Mouse (Mus musculus) liver, postnatal 0 days (tissue): ENCODE measurements at regions not wholly inside any gene's neighbourhood (a gene's known extent, or its start where the extent isn't known, plus 50 kb on each side); places are given as distances from the start of the nearest gene placed in this dataset.

ENCODE experiments used
- ATAC-seq: fragments of 200-750 bp; cut with Nextera tagmentation; 2 replicates; pipeline ENCODE4 v1.8.0; 2017; ENCODE audit warnings: mild to moderate bottlenecking, moderate library complexity
- DNase-seq: peaks from one replicate; pipeline ENCODE4 v3.0.0-alpha.2; 2016
- H3K27ac ChIP-seq: fragments of 300-500 bp; sonication (generic); 2 replicates; pipeline ENCODE4 v1.5.1; 2014; ENCODE audit warnings: antibody characterized with exemption, moderate library complexity, mild to moderate bottlenecking, low read depth
- H3K27me3 ChIP-seq: fragments of 300-500 bp; sonication (generic); 2 replicates; pipeline ENCODE4 v1.6.1; 2014; ENCODE audit warnings: low read length, control low read depth, mixed read lengths; ENCODE audit not compliant: insufficient read depth
- H3K36me3 ChIP-seq: fragments of 300-500 bp; sonication (generic); replicated peaks from 2 replicates; pipeline ENCODE4 v1.6.1; 2014; ENCODE audit warnings: mild to moderate bottlenecking, control low read depth, low read length, moderate library complexity, mixed read lengths; ENCODE audit not compliant: insufficient read depth
- H3K4me1 ChIP-seq: fragments of 300-500 bp; sonication (generic); 2 replicates; pipeline ENCODE4 v1.6.1; 2014; ENCODE audit warnings: antibody characterized with exemption, mild to moderate bottlenecking, control low read depth; ENCODE audit not compliant: insufficient read depth
- H3K4me2 ChIP-seq: fragments of 300-500 bp; sonication (generic); 2 replicates; pipeline ENCODE4 v1.6.1; 2014; ENCODE audit warnings: low read depth, mild to moderate bottlenecking, low read length, moderate library complexity, mixed read lengths
- H3K4me3 ChIP-seq: fragments of 300-500 bp; sonication (generic); 2 replicates; pipeline ENCODE4 v1.5.1; 2014; ENCODE audit warnings: low read depth, low read length
- H3K9ac ChIP-seq: fragments of 300-500 bp; sonication (generic); replicated peaks from 2 replicates; pipeline ENCODE4 v1.6.1; 2014; ENCODE audit warnings: mild to moderate bottlenecking, moderate library complexity
- H3K9me3 ChIP-seq: fragments of 300-500 bp; sonication (generic); 2 replicates; pipeline ENCODE4 v1.6.1; 2016; ENCODE audit warnings: mild to moderate bottlenecking, control low read depth, low read length, mixed read lengths
- CTCF ChIP-seq: sonication (generic); IDR thresholded peaks from 2 replicates; pipeline ENCODE4 v1.5.1; 2016; ENCODE audit warnings: antibody characterized with exemption, low read depth
- EP300 ChIP-seq: IDR thresholded peaks from 2 replicates; pipeline ENCODE4 v1.6.1; 2016; ENCODE audit warnings: antibody characterized with exemption, low read depth, mild to moderate bottlenecking
- WGBS: fragments of 180-500 bp; shearing (Covaris S2); extraction: QIAGEN DNeasy Blood & Tissue Kit; methylation state at CpG from one replicate; pipeline ENCODE4 v1.1.7; 2014; ENCODE audit not compliant: insufficient replicate concordance; 5-methylcytosine and 5-hydroxymethylcytosine counted together

DNA sequence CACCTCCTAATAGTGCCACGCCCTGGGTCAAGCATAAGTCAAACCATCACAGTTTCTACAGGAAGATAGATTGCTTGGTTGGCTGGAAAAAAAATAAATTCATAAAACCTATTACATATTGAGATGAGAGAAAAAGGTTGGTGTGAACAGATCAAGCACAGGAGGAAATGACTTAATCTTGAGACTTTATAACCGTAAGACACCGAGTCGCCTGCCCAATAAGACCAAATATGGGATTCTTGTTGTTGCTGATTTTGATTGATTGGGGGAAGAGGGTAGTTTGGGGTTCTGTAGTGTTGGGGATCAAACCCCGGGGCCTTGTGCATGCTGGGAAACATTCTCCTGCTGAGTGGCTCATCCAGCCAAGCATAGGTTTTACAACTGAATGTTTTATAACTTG, 122.9 kb downstream of the Sp3 start:
- Histone ChIP-seq H3K4me1 (no peaks in the 10 kb centered on the region), H3K36me3 (no peaks in the 10 kb centered on the region), H3K4me2 (no peak overlapping the region), H3K9ac (no peak overlapping the region), H3K27me3 (no peaks in the 10 kb centered on the region), H3K9me3 (no peaks in the 10 kb centered on the region), H3K4me3 (no peak overlapping the region), H3K27ac (no peak overlapping the region)
- no peak for ATAC-seq
- no peak for DNase-seq
- TF ChIP-seq CTCF: no peak
- no peak for TF ChIP-seq EP300
- WGBS: 82% methylated on average over 5 of the region's 5 CpGs

DNA sequence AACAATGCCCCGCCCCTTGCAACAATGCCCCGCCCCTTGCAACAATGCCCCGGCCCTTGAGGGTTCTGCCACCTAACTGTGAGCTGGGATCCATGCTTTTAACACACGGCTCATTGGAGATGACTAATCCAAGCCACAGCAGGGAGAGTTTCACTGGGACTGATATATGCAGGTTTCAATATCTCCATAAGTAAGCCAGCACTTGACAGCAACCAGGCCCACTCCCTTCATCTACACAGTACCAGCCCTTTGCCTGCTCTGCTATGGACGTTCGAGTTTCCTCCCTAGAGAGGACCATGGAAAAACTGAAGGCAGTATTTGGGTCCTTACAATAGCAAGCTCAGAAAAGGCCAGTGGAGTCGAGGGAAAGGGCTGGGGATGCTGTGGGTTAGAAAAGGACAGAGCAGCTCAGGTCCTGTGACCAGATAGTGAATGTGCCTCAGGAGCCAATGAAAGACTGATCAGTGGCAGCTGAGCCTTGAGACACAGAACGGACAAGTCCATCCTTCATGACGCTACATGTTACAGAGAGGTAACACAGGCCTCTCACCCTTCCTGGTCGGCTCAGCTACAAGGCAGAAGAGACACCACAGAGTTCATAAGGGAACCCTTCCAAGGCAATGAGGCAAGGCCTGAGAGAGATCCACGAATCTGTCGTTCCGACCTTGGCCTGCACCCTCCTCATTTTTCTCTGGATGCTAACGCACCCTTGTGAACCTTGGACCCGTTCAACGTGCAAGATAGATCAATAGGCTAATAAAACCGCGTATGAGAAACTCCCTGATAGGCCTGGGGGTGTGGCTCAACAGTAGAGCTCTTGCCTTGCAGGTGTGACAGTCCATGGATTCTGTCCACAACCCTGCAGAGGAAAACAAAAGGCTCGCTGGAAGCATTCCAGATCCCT, 114.5 kb downstream of the Sp3 start:
- DNase-seq (peak; percentile 52), ATAC-seq (peak; percentile 98)
- H3K27ac ChIP-seq: peak overlapping the region; percentile 51; the same call in 1 of the 2 replicates
- H3K27me3 ChIP-seq: no peaks in the 10 kb centered on the region
- H3K4me1 ChIP-seq: 0 out of 2 replicates have a peak, but pooled peaks cover 2% of the 10 kb centered on the region
- no peak overlapping the region for H3K9ac ChIP-seq
- H3K4me2 ChIP-seq: no peak overlapping the region
- 57% methylated on average over 19 of the region's 19 CpGs for WGBS
- H3K9me3 ChIP-seq: no peaks in the 10 kb centered on the region
- H3K36me3 ChIP-seq: no peaks in the 10 kb centered on the region
- TF ChIP-seq CTCF: no peak
- TF ChIP-seq EP300: peak; percentile 42; the same call in 1 of the 2 replicates
- no peak overlapping the region for H3K4me3 ChIP-seq

DNA sequence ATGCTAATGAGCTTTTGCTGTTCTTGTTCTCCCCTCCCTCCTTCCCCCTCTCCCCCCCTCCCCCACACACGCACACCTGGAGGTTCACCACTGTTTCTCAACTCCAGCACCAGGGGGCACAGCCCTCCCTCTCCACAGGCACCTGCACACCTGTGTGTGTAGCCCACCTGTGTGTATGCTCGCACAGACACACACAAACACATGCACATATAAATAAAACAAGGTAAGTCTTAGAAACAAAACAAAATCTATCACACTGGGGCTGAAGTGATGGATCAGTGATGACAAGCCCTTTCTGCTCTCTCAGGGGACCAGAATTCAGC, 113.9 kb downstream of the Sp3 start:
- ATAC-seq: no peak
- Histone ChIP-seq H3K36me3 (no peaks in the 10 kb centered on the region), H3K4me3 (no peak overlapping the region), H3K9me3 (no peaks in the 10 kb centered on the region), H3K4me1 (0 out of 2 replicates have a peak, but pooled peaks cover 2% of the 10 kb centered on the region), H3K9ac (no peak overlapping the region), H3K4me2 (no peak overlapping the region), H3K27me3 (no peaks in the 10 kb centered on the region), H3K27ac (no peak overlapping the region)
- TF ChIP-seq CTCF (peak; percentile 19; the same call in 1 of the 2 replicates), EP300 (no peak)
- 53% methylated on average over 2 of the region's 2 CpGs for WGBS
- no peak for DNase-seq

DNA sequence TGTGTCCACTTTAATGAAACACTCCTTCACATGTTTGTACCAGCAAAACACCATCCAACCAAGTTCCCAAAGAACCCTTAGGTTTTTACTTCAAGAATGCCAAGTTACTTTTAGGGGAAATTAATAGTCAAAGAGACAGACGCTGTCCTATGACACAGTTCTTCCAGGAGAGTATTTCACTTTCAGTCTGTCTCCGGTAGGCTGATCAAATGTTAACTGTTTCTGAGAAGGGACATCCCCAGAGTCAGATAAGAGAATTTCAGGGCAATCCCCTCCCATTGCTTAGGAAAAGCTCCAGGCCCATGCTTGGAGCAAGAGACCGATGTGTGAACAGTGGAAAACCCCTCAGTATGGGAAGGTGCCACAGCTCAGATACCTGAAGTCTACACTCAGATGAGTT, 112.1 kb downstream of the Sp3 start:
- H3K4me3 ChIP-seq: no peak overlapping the region
- H3K36me3 ChIP-seq: no peaks in the 10 kb centered on the region
- H3K27me3 ChIP-seq: no peaks in the 10 kb centered on the region
- H3K9ac ChIP-seq: no peak overlapping the region
- no peak for TF ChIP-seq EP300
- TF ChIP-seq CTCF: no peak
- 0 out of 2 replicates have a peak, but pooled peaks cover 2% of the 10 kb centered on the region for H3K4me1 ChIP-seq
- 85% methylated on average over 3 of the region's 3 CpGs for WGBS
- no peaks in the 10 kb centered on the region for H3K9me3 ChIP-seq
- no peak overlapping the region for H3K4me2 ChIP-seq
- no peak overlapping the region for H3K27ac ChIP-seq
- DNase-seq (no peak), ATAC-seq (no peak)

DNA sequence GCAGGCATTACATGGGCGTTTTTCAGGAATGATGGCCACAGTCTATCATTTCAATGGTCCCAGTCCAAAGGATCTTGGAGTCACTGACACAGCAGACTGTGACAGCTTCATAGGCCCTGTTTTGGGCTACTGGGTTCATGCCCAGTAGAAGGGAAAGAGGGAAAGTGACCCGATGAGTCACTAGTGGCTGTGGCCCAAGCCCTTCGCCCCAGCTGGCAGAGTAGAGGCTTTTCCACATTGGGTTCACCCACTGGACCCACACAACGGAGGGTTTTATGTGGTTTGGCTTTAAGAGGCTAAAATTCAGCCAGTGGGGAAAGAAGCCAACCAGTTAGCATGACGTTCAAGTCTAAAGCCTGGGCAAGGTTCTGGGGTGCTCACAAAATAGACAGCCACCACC, 108.4 kb downstream of the Sp3 start:
- no peak overlapping the region for H3K4me3 ChIP-seq
- no peaks in the 10 kb centered on the region for H3K4me1 ChIP-seq
- 78% methylated on average over 5 of the region's 5 CpGs for WGBS
- no peaks in the 10 kb centered on the region for H3K36me3 ChIP-seq
- H3K27ac ChIP-seq: no peak overlapping the region
- ATAC-seq: peak; percentile 83
- H3K4me2 ChIP-seq: no peak overlapping the region
- no peak for DNase-seq
- H3K9me3 ChIP-seq: no peaks in the 10 kb centered on the region
- TF ChIP-seq EP300: no peak
- no peak for TF ChIP-seq CTCF
- no peaks in the 10 kb centered on the region for H3K27me3 ChIP-seq
- no peak overlapping the region for H3K9ac ChIP-seq

DNA sequence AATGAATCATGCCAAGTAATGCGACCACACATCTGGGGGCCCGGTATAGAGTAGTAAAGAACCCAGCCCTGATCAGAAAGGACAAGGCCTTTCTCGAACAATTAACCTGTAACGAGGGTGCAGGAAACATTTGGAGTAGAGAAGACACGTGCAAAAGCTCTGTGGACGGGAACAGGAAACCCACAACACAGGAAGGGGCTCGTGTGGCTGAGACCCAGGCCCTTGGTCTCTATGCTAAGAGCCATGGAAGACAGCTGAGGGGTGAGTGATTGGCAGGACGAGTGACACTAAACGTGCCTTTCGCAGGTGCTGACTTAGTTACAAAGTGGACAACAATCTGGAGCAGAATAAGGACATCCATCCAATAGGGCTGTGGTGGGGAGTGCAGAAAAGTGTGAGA, 106.3 kb downstream of the Sp3 start:
- no peak overlapping the region for H3K4me3 ChIP-seq
- 27% methylated on average over 10 of the region's 10 CpGs for WGBS
- H3K4me1 ChIP-seq: no peaks in the 10 kb centered on the region
- no peak overlapping the region for H3K9ac ChIP-seq
- DNase-seq: no peak
- H3K9me3 ChIP-seq: no peaks in the 10 kb centered on the region
- no peak overlapping the region for H3K4me2 ChIP-seq
- no peak for ATAC-seq
- TF ChIP-seq CTCF (no peak), EP300 (no peak)
- H3K27ac ChIP-seq: no peak overlapping the region
- no peaks in the 10 kb centered on the region for H3K27me3 ChIP-seq
- no peaks in the 10 kb centered on the region for H3K36me3 ChIP-seq
